Mouse (Mus musculus) frontal cortex, postnatal 36 days (tissue): ENCODE measurements at regions not wholly inside any gene's neighbourhood (a gene's known extent, or its start where the extent isn't known, plus 50 kb on each side); places are given as distances from the start of the nearest gene placed in this dataset.
A peak's percentile ranks its signal among the peaks of the same experiment; 100 is the strongest.

Source experiments
- DNase-seq, 2 experiments: peaks; one replicate each; pipeline ENCODE4 v3.0.0; 2022; ENCODE audit warnings: low spot score in 2 of 2

- DNase-seq, result no peak
Observed at GRCm38 (mm10) chr6:78228883-78229282, 141.6 kb upstream of the Reg3b start.

GRCm38 (mm10) chr6:78244404-78244803, 126.1 kb upstream of the Reg3b start:
- DNase-seq, result no peak

GRCm38 (mm10) chr6:78245010-78245409, 125.4 kb upstream of the Reg3b start:
- DNase-seq, result no peak

GRCm38 (mm10) chr6:78250053-78250452, 120.4 kb upstream of the Reg3b start:
- DNase-seq, result no peak

GRCm38 (mm10) chr6:78250541-78250940, 119.9 kb upstream of the Reg3b start:
- DNase-seq, result no peak

- no peak for DNase-seq
Observed at GRCm38 (mm10) chr6:78271879-78272546, 98.4 kb upstream of the Reg3b start.

- peak in 1 of 2 experiments; percentile 13 for DNase-seq
Observed at GRCm38 (mm10) chr6:78277993-78278715, 92.3 kb upstream of the Reg3b start.

- DNase-seq, result peak; percentile 52 to 65
Observed at GRCm38 (mm10) chr6:78280541-78280940, 89.9 kb upstream of the Reg3b start.

GRCm38 (mm10) chr6:78294647-78295046, 75.8 kb upstream of the Reg3b start:
- no peak for DNase-seq

- no peak for DNase-seq
Observed at GRCm38 (mm10) chr6:78303187-78303740, 67.2 kb upstream of the Reg3b start.
